Mouse (Mus musculus) thymus, adult 2 months (tissue): ENCODE data around the gene Mapk13. TPM values are rescaled to one million over a fixed set of nuclear protein-coding genes. Genes with fewer than 3 reads are reported as not detected.

ENCODE experiments used
- DNase-seq: peaks from one replicate; pipeline ENCODE4 v3.0.0; 2021
- H3K27ac ChIP-seq: fragments of 200-500 bp; 2 replicates; pipeline ENCODE4 v1.5.1; 2012; ENCODE audit warnings: low read length, control low read depth; ENCODE audit not compliant: control insufficient read depth, insufficient read depth
- H3K27me3 ChIP-seq: fragments of 200-500 bp; 2 replicates; pipeline ENCODE4 v1.6.1; 2012; ENCODE audit warnings: mild to moderate bottlenecking, low read length, moderate library complexity, mixed read lengths; ENCODE audit not compliant: control insufficient read depth, insufficient read depth
- H3K36me3 ChIP-seq: fragments of 200-500 bp; 2 replicates; pipeline ENCODE4 v1.6.1; 2012; ENCODE audit warnings: mild to moderate bottlenecking, low read length, moderate library complexity; ENCODE audit not compliant: control insufficient read depth, insufficient read depth
- H3K4me1 ChIP-seq: fragments of 200-500 bp; replicated peaks from 2 replicates; pipeline ENCODE4 v1.6.1; 2012; ENCODE audit warnings: low read length; ENCODE audit not compliant: control insufficient read depth, insufficient read depth
- H3K4me3 ChIP-seq: fragments of 200-500 bp; 2 replicates; pipeline ENCODE4 v1.5.1; 2012; ENCODE audit warnings: mild to moderate bottlenecking, low read length, control low read depth, moderate library complexity; ENCODE audit not compliant: control insufficient read depth, insufficient read depth
- CTCF ChIP-seq: fragments of 200-500 bp; IDR thresholded peaks from 2 replicates; pipeline ENCODE4 v1.5.1; 2012; ENCODE audit warnings: mild to moderate bottlenecking, control low read depth, low read length, moderate library complexity, borderline replicate concordance; ENCODE audit not compliant: control insufficient read depth, poor library complexity, insufficient read depth; ENCODE audit errors: extremely low read depth
- POLR2A ChIP-seq: fragments of 200-500 bp; IDR thresholded peaks from 2 replicates; pipeline ENCODE4 v1.6.1; 2012; ENCODE audit warnings: mild to moderate bottlenecking, low read length, control low read depth, moderate library complexity; ENCODE audit not compliant: control insufficient read depth, poor library complexity, insufficient read depth; ENCODE audit errors: extremely low read depth
- WGBS: fragments of 180-500 bp; shearing (Covaris S2); methylation state at CpG from one replicate; pipeline ENCODE4 v1.1.7; 2018; 5-methylcytosine and 5-hydroxymethylcytosine counted together
- polyA plus RNA-seq: library from polyadenylated mRNA; depleted of rRNA; stranded (reverse); fragments of >200 nt; gene quantifications from 2 replicates; pipeline ENCODE4 v1.2.3, GENCODE M21; 2012; rRNA removed

Gene Mapk13
- polyA plus RNA-seq, 1 experiment, result 8.2 TPM

- Histone ChIP-seq H3K27me3 (no peaks in the 10 kb centered on the region), H3K4me3 (no peak overlapping the region), H3K27ac (no peak overlapping the region), H3K36me3 (peaks cover 28% of the 10 kb centered on the region), H3K4me1 (peaks cover 3% of the 10 kb centered on the region; the same call in 1 of the 2 replicates)
- no peak for DNase-seq
- WGBS, result 96% methylated on average over 14 of the region's 14 CpGs
- TF ChIP-seq CTCF, result no peak
- no peak for TF ChIP-seq POLR2A
Measured at GRCm38 (mm10) chr17:28829120-28829519, 60.0 kb downstream of the Mapk13 start.

Other genes starting within 250 kb of the Mapk13 start
- 0.33 and 0.58 TPM in 2 replicates for gene Armc12, start 238.5 kb upstream of the Mapk13 start, polyA plus RNA-seq
- not detected in 2 replicates for gene Clpsl2, start 219.9 kb upstream of the Mapk13 start, polyA plus RNA-seq
- 1.3 and 5.4 TPM in 2 replicates for gene Clps, start 208.5 kb upstream of the Mapk13 start, polyA plus RNA-seq
- 0.24 and 0.27 TPM in 2 replicates for gene Lhfpl5, start 193.7 kb upstream of the Mapk13 start, polyA plus RNA-seq
- 61.4 and 63.9 TPM in 2 replicates for gene Srpk1, start 146.6 kb upstream of the Mapk13 start, polyA plus RNA-seq
- gene Slc26a8, start 79.1 kb upstream of the Mapk13 start, polyA plus RNA-seq, result 0.75 and 0.93 TPM in 2 replicates
- 121 and 131 TPM in 2 replicates for gene Mapk14, start 78.0 kb upstream of the Mapk13 start, polyA plus RNA-seq
- 0.59 and 0.65 TPM in 2 replicates for gene AC170998.1, start 43.2 kb upstream of the Mapk13 start, polyA plus RNA-seq
- gene Brpf3, start 31.8 kb downstream of the Mapk13 start, polyA plus RNA-seq, result 63.1 and 64.8 TPM in 2 replicates
- 0.17 and 0.26 TPM in 2 replicates for gene Pnpla1, start 89.1 kb downstream of the Mapk13 start, polyA plus RNA-seq
- 5.3 and 6.8 TPM in 2 replicates for gene 4930539E08Rik, start 146.0 kb downstream of the Mapk13 start, polyA plus RNA-seq
- 0.29 and 0.65 TPM in 2 replicates for gene Pxt1, start 174.5 kb downstream of the Mapk13 start, polyA plus RNA-seq
- gene Kctd20, start 182.7 kb downstream of the Mapk13 start, polyA plus RNA-seq, result 60.8 and 80.1 TPM in 2 replicates
- gene Stk38, start 238.7 kb downstream of the Mapk13 start, polyA plus RNA-seq, result 196 TPM in 2 replicates